Mouse (Mus musculus): ENCODE measurements at regions not wholly inside any gene's neighbourhood (a gene's known extent, or its start where the extent isn't known, plus 50 kb on each side); places are given as distances from the start of the nearest gene placed in this dataset.

DNA sequence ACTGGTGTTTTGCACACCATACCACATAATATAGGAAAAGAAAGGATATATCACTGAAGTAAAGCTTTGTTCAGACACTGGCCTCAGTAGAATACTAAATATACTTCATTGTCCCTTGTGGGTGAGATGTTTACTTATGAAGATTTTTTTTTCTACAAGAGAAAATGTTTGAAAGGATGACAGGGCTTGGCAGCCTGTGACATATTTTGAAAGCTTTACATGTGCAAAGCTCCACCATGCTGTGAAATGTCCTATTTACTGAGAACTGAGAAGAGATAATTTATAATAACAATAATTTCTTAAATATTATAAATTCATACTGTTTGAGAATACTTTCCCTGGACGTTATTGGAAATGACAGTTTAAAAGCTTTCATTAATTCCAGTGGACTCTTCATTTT lies 395.3 kb downstream of the Ccdc50 start:
- in situ Hi-C loops (cut with MboI, MseI), result loop anchor here (5.0 kb wide), 1 partner anchor 43 kb away; no protein-coding TSS in a partner anchor

DNA sequence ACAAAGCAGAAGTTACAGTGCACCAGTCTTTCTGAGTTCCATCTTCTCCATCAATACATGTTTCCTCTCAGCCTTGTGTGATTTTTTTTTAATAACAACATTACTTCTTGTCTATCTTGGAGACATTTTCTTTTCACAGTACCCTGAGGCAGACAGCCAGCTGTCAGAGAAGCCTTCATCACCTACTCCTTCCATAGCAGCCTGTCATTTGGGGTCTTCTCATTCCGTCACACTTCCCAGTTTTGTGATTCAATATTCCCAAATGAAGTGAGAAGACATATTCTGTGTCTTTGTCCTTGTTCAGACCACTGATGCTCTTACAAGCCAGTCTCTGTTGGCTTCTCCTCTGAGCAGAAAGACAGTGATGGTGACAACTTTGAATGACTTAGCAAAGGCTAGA lies 404.7 kb downstream of the Ccdc50 start:
- in situ Hi-C loops (cut with MboI, MseI), result no loop called here

DNA sequence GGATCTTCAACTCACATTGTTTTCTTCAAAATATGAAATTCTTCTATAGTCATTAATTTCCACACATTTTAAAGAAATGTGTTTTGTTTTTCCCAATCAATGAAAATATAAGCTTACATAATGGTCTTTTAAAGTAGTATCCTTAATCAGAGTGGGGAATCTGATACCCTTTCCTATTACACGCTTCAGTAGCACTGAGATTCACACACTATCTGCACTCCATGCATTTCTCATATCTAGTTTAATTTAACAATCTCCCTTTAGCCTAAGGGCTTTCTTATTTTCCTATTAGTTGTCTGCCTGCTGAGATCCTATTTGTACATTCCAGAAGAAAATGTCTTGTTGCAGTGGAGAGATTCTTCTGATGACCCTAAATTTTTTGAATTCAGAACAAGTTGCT lies 406.2 kb downstream of the Ccdc50 start:
- in situ Hi-C loops (cut with MboI, MseI), result no loop called here

DNA sequence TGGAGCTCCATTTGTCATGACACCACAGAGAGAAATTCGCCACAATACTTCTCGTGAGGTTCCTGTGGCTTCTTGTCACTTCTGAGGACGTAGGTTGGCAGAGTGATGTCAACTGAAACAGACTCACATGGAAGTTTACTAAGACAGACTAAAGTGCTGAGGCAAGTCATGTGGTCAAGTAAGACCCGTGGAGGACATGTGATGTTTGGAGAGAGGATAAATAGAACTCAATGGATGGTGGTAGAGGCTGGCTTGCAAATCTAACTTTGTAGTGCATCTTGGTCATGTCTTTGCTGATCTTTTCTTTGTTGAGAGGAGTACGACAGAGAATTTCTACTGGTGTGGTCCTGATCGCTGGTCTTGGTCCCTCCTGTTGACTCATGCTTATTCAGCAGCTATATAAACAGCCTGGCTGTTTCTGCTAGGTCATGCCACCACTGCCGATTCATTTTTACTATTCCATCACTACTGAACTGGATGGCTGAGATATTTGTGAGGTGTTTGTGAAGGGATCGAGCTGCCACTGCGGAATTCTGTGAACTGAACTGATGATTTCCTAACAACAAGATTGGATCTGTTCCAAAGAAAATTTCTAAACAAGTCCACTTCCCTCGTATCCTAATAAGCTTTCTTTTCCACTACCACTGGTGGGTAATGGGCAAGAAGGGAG lies 407.6 kb downstream of the Ccdc50 start:
- in situ Hi-C loops (cut with MboI, MseI), result no loop called here

DNA sequence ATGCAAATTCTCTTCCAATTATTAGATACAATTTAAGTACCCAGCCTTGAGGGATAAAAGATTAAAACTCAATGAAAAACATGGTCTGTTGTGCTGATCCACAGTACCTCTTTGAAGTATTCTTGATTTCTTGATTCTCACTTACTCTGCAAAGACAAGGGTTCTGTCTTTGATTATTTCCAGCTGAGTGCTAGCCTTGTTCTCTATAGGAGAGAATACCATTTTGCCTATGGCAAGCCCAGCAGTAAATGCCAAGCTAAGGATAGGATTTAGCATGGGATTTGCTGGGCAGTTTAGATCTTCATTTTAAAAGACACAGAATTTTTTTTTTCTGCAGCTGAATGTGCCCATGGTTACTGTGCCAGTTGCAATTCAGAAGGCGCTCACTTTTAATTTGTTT lies 425.8 kb downstream of the Ccdc50 start:
- in situ Hi-C loops (cut with MboI, MseI), result no loop called here

Data from T-helper 2 cell (primary cell).